Mouse (Mus musculus) ES-Bruce4 (cell line): ENCODE data around the gene Rxrg.

ENCODE experiments used
- CTCF ChIP-seq: IDR thresholded peaks from one replicate; pipeline ENCODE4 v1.8.1; 2011; ENCODE audit warnings: low read depth, low read length
- EP300 ChIP-seq: IDR thresholded peaks from 2 replicates; pipeline ENCODE4 v1.6.1; 2011; ENCODE audit warnings: low read depth, low read length; ENCODE audit not compliant: insufficient read depth
- POLR2A ChIP-seq: IDR thresholded peaks from one replicate; pipeline ENCODE4 v1.8.1; 2011; ENCODE audit warnings: low read length; ENCODE audit not compliant: insufficient read depth

DNA sequence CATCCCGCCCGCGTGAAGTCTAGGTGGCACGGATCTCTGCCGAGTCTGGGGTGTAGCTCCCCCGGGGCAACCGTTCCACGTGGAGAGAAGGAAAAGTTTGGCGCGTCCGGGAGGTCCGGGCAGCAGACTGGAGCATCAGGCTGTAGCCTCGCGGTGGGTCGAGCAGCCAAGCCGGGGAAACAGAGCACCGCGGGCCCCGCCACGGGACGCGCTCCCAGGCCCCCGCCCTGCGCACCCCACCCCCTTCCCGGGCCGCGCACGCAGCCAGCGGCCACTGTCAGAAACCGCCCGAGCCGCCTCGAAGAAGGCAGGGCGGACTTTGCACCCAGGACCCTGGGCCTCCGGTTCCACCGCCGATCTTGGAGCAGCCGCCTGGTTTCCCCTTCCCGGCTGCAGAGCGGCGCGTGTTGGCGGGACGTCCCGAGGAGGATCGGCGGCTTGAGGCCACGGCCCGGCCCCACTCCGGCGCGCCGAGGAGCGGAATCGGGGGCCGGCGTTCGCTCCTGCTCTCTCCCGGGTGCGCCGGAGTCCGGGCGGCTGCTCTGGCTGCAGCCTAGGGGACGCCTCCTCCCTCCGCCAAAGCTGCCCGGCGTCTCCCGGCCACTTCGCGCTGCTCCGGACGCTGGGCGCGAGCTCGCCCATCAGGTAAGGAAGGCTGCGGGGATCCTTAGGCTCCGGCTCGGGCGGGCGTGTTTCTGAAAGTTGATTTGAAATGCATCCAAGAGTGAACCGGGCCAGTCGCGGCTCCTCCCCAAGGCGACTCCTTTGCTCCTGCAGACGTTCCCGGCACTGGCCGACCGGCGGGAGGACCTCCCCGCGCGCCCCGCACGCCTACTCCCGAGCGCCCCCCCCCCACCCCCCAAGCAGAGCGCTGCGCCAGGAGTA lies 90.4 kb downstream of the Rxrg start:
- TF ChIP-seq CTCF (no peak), POLR2A (no peak), EP300 (no peak)
